Mouse (Mus musculus) erythroblast, adult 5-6 weeks (primary cell): Measurements from ENCODE around the gene Tinf2. TPM values are rescaled to one million over a fixed set of nuclear protein-coding genes. Genes with fewer than 3 reads are reported as not detected.
A peak's percentile ranks its signal among the peaks of the same experiment; 100 is the strongest.

Source experiments
- ATAC-seq: replicated peaks from 2 replicates; pipeline ENCODE4 v1.8.0; 2016; ENCODE audit warnings: moderate number of reproducible peaks, mild to moderate bottlenecking, moderate TSS enrichment, inconsistent platforms; ENCODE audit not compliant: poor library complexity, low FRiP score, severe bottlenecking
- total RNA-seq, 2 experiments: library from RNA; stranded (forward) in 1 of 2; stranded (reverse) in 1 of 2; fragments of 150-400 nt in 1 of 2; fragments of 200-764, 138-1000 nt in 1 of 2; gene quantifications; 2 replicates each; pipeline versions ENCODE4 v1.2.3 to v1.2.4; 2015 to 2017; ENCODE audit warnings: low replicate concordance in 2 of 2

The Tinf2 gene
- 7.7 and 10.2 TPM in 2 replicates for total RNA-seq (2015; ENCODE audit: low replicate concordance)
- total RNA-seq (2017; ENCODE audit: low replicate concordance), result 12.9 and 13.1 TPM in 2 replicates

- ATAC-seq, result peak; percentile 94
These were observed at the start of gene Tinf2 for GRCm38 (mm10) chr14:55681160-55682117. Gene Tinf2, minus strand, starts transcription at chr14:55681820.

DNA sequence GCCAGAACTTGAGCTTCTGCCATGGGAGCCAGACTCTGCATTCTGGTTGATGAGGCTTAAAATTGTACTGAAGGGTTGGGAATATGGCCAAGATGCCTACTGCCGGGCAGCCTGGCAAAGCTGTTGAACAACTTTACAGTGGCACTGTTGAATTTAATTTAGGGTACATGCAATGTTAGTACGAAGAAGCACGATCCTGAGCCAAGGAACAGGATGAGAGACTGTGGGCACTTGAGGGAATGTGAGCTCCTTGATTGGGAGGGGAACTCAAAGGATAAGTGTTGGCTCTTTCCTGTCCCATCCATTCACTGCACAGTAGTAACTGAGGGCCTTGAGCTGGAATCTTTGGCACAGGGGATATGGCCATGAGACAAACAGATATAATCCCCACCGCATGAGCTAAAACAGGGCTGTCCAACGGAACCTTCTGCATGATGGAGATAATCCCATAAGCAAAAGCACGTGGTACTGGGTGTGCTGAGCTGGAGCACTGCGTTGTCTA is 49.0 kb upstream of the Tinf2 start:
- no peak for ATAC-seq

DNA sequence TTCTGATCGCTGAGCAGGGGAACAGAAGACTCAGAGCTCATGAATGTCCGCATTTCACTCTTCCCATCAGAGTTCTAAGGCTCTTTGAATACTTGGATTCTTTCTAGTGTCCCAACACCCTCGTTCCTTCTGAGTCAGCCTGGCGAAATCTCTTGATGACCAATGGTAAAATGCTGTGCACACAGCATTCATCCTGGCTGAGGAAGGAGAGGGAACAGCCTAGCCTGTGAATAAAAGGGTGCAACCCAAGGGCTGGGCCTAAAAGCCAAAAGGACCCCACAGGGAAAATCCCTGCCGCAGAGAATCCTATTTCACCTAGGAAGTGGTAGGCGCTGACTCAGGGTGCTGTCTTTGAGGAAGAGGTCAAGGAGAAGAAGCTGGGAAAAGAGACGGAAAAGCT is 48.5 kb upstream of the Tinf2 start:
- ATAC-seq, result no peak

GRCm38 (mm10) chr14:55727889-55728685 is 46.5 kb upstream of the Tinf2 start:
- ATAC-seq, result no peak

DNA sequence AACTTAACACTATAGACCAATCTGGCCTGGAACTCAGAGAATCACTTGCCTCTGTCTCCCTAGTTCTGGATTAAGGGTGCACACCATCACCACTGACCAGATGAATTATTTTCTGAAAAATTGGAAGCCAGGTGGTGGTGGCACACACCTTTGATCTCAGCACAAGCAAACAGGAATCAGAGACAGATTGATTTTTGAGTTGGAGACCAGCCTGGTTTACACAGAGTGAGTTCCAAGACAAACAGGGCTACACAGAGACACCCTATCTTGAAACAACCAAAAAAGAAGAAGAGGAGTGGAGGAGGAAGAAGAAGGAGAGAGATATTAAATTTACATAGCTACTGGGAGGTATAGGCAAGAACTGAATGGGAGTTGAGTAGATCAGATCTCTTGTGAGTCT is 44.6 kb upstream of the Tinf2 start:
- no peak for ATAC-seq

DNA sequence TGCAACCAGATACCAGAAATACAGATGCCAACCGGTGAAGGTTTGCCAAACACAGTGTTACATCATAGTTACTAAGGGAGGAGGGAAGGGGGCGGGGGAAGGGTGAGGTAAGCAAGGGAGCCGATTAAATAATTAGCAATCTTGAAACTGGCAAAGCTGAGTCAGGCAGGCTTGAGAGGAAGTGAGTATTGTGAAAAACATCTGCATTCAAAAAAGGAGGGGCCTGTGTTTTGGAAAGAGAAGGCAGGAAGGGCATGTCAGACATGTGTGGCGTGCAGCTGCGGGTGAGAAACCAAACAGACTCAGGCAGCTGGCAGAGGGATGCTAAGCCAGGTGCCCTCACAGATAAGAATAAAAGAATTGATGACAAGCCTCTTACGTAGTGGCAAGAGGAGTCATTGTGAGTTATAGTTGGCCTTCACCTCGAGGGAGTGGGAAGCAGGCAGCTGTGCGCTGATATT is 42.8 kb upstream of the Tinf2 start:
- ATAC-seq, result no peak

DNA sequence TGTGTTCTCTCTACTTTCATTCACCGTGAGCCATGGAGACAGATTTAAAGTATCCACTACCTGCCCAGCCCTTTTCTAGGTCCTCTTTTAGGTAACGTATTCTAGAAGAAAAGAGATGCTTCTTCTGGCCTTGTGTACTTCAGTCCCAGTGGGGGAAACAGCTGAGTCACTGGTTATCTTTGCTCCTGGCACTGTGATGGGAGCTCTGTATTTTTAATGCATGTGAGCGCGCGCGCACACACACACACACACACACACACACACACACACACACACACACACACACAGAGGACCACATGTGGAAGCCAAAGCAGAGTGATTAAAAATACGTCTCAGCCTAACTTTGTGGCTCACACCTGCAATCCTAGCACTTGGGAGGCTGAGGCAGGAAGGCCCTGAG is 41.8 kb upstream of the Tinf2 start:
- ATAC-seq, result peak; percentile 42; the same call in 1 of the 2 replicates

GRCm38 (mm10) chr14:55722438-55722945 is 40.9 kb upstream of the Tinf2 start:
- ATAC-seq, result no peak

DNA sequence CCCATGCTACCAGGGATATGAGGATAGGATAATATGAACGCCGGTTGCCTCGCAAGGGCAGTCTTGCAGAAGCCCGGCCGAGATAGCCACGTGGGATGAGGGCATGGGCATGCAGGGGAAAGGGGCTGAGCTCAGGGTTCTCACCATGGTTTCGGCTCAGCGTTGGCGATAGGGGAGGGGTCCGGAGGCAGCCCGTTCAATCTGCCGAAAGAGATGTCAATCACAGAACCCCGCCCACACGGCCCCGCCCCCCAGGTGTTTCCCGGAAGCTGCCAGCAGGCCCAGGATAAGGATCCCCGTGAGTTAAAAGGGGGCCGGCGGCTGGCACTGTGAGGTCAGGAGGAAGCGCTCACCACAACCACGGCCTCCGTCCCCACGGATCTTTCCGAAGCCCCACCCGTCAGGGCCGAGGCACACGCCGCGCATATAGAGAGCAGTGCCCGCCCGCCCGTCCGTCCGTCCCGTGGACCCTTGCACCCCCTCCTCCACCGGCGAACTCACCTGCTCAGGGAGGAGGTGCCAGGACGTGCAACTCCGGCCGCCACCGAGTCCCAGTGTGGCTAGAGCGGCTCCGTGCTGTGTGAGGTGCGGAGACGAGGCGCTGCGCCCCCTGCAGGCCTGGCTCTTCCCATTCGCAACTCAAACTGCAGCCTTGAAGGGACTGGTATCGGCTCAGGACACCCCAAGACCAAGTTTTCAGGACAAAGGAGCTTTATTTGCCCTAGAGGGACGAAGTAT is 40.2 kb upstream of the Tinf2 start, which contains the start of gene Rabggta:
TSS of gene Rabggta (minus strand) at position 564 of the 738 bp plus-strand sequence.
- ATAC-seq, result peak; percentile 93

DNA sequence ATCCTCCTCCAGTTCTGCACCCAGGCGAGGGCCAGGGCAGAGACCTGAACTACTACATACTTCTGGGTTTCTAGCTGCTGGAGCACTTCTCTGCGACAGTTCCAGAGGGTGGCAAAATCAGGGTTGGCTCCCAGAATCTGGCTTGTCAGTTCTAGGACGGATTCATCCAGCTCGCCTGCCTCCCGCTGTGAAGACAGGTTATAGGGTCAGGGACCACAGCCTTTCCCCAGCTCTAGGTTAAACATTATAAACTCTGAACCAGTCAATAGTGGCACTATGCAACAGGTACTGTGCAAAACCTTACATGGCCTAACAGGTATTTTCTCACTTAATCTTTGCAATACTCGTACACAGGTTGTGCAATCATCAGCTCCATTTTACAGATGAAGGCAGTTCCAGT is 39.5 kb upstream of the Tinf2 start:
- ATAC-seq, result no peak

GRCm38 (mm10) chr14:55720666-55721065 is 39.0 kb upstream of the Tinf2 start:
- no peak for ATAC-seq

DNA sequence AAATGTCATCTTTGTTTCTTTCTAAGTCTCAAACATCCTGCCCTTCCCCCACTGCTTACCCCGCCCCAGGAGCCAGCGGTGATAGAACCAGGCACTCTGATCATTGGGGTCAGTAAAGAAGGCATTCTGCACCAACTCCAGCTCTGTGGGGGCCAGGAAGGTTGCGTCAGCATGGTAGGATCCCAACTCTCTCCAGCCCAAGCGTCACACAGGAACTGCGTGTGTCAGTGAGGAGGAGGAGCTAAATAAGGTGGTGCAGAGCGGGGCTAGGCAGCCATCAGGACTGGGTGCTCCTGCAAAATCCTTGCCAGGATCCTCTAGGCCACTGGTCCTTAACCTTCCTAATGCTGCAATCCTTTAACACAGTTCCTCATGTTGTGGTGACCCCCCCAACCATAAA is 38.1 kb upstream of the Tinf2 start:
- no peak for ATAC-seq

DNA sequence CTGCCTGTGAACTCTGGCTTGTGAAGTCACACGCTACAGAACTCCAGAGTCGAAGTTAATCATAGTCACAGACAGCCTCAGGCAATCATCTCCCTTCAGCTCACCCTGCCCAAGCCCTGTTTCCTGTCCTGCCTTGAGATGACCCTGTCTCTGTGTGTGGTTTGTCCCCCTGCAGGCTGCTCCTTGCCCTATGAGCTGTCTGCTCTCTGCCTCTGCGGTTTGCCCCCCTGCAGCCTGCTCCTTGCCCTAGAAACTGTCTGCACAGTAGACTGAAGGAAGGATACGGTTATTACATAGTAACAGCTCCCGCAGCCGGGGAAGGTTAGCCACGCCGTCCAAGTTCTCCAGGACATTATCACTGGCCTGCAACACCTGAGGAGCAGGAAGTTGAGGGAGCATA is 35.3 kb upstream of the Tinf2 start:
- ATAC-seq, result no peak

DNA sequence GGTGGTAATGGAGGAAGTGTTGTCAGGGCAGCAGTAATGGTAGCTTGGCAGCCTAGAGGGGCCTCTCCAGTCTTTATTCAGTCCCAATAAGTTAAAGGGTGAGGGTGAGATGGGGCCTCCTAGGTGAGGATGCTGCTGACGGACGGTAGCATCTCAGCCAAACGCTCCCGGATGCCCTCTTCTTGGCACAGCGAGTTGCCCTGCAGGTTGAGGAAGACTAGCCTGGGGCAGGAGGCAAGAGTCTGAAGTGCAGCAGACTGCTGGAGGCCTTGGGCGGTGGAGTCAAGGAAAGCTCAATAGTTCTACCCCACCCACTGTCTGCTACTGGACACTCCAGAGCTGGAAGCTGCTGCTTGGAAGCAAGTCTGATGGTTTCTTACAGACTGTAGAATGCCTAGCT is 34.7 kb upstream of the Tinf2 start:
- ATAC-seq, result no peak

DNA sequence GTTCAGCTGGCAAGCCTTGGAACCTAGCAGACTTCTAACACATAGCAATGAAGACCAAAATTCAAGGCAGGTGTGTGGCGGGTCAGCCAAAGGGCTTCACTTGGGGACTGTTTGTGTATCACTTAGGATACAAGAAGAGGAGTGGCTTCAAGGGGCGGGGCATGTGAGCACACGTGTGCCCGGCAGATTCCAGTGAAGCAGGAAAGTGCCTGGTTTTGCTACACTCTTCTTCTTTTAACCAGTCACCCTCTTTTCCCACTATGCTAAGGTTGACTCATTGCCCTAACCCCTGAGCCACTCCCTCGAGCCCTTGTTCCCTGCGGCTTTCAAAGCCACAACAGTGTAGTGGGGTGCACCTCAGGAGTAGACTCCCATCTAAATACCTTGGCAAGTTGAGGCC is 33.3 kb upstream of the Tinf2 start:
- ATAC-seq, result no peak

- no peak for ATAC-seq
These were observed 32.1 kb upstream of the Tinf2 start, which contains the start of gene Tgm1 for GRCm38 (mm10) chr14:55713729-55714122. Gene Tgm1, minus strand, starts transcription at chr14:55713926.

GRCm38 (mm10) chr14:55713007-55713728 is 31.5 kb upstream of the Tinf2 start:
- ATAC-seq, result no peak

DNA sequence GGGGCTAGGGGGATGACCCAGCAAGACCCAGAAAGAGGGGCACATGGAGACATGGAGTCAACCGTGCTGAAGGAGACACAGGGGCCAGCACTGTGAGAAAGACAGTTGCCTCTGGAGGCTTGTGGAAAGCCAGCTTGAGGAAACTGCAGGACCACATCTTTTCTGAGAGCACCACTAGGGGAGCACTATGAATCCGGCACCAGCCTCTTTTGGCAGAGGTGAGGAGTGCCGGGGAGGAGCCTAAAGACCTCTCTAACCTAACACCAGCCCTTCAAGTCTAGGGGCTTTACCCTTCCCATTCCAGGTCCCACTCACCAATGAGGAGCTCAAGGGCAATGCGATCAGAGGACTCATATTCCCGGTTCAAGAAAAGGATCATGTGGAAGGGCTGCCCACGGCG is 30.2 kb upstream of the Tinf2 start:
- ATAC-seq, result no peak

GRCm38 (mm10) chr14:55709509-55709908 is 27.9 kb upstream of the Tinf2 start:
- ATAC-seq, result no peak
